28 mouse cellular contexts compared by ENCODE assay signal in the genomic region with DNA sequence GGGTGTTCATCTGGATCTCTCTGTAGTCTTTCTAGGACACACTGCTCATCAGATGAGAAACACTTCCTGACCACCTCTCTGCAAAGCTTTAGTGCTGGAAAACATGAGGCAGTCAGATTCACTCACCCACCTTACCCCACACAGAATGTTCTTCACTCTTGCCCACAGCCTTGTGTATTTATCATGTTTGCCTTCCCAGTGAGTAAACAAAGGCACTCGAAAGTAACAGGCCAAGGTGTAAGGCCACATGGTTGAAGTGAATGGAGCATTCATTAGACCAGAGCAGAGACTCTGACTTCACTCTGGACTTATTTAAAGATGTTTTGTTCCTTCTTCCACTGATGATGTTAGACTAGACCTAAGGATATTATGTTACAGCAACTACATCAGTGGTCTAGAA.
"Had no signal": no experiment of that assay in that cellular context is flagged by ENCODE, and none has a peak within 500 bp of the region (broad histone marks: within the 10 kb centered on the region; RNA-seq: fewer than 3 reads in every experiment).

No protein-coding gene starts in this region.

- H3K27me3 ChIP-seq: embryonic facial prominence, embryonic 12.5 days; forebrain, embryonic 13.5 days; forebrain, embryonic 15.5 days had no signal

- H3K9me3 ChIP-seq: embryonic facial prominence, embryonic 10.5 days; embryonic facial prominence, embryonic 12.5 days; embryonic facial prominence, embryonic 13.5 days; embryonic facial prominence, embryonic 15.5 days; forebrain, embryonic 10.5 days; forebrain, embryonic 12.5 days; forebrain, embryonic 13.5 days; forebrain, embryonic 15.5 days had no signal

- H3K27ac ChIP-seq: embryonic facial prominence, embryonic 10.5 days; embryonic facial prominence, embryonic 12.5 days; embryonic facial prominence, embryonic 13.5 days; embryonic facial prominence, embryonic 15.5 days; forebrain, embryonic 10.5 days; forebrain, embryonic 12.5 days; forebrain, embryonic 13.5 days; forebrain, embryonic 15.5 days; heart, adult 2 months had no signal

- H3K4me2 ChIP-seq: embryonic facial prominence, embryonic 12.5 days; embryonic facial prominence, embryonic 13.5 days; embryonic facial prominence, embryonic 15.5 days; forebrain, embryonic 12.5 days; forebrain, embryonic 13.5 days; forebrain, embryonic 15.5 days had no signal

- H3K4me3 ChIP-seq: embryonic facial prominence, embryonic 10.5 days; embryonic facial prominence, embryonic 12.5 days; embryonic facial prominence, embryonic 13.5 days; embryonic facial prominence, embryonic 15.5 days; erythroblast, embryonic 14.5 days; forebrain, embryonic 10.5 days; forebrain, embryonic 12.5 days; forebrain, embryonic 13.5 days; forebrain, embryonic 15.5 days; heart, adult 2 months had no signal

- H3K9ac ChIP-seq: embryonic facial prominence, embryonic 12.5 days; embryonic facial prominence, embryonic 13.5 days; embryonic facial prominence, embryonic 15.5 days; forebrain, embryonic 12.5 days; forebrain, embryonic 13.5 days; forebrain, embryonic 15.5 days; forebrain, postnatal 0 days had no signal

- ATAC-seq: forebrain, embryonic 13.5 days; forebrain, embryonic 14.5 days; forebrain, embryonic 15.5 days; forebrain, embryonic 16.5 days; forebrain, postnatal 0 days had no signal

- DNase-seq: cerebellum, adult 18-20 months; cerebellum, adult 2 months; cerebellum, adult 8-10 months; cerebellum, adult 9-10 months; cerebellum, adult 9-11 months; cerebellum, postnatal 10 days; cerebellum, postnatal 14 days; cerebellum, postnatal 25 days; cerebellum, postnatal 36 days; embryo, embryonic 11 days; forebrain, postnatal 0 days; gastrocnemius, postnatal 10 days; gastrocnemius, postnatal 14 days; gastrocnemius, postnatal 25 days; gastrocnemius, postnatal 36 days; heart, adult 18-20 months; heart, adult 2 months had no signal

- H3K4me1 ChIP-seq: embryonic facial prominence, embryonic 10.5 days; embryonic facial prominence, embryonic 12.5 days; embryonic facial prominence, embryonic 13.5 days; embryonic facial prominence, embryonic 15.5 days had no signal

- H3K36me3 ChIP-seq: embryonic facial prominence, embryonic 10.5 days; embryonic facial prominence, embryonic 12.5 days; embryonic facial prominence, embryonic 13.5 days; embryonic facial prominence, embryonic 15.5 days; forebrain, embryonic 12.5 days; forebrain, embryonic 15.5 days had no signal
